Comparison of ENCODE assay signal across 9 mouse cellular contexts in the genomic region with DNA sequence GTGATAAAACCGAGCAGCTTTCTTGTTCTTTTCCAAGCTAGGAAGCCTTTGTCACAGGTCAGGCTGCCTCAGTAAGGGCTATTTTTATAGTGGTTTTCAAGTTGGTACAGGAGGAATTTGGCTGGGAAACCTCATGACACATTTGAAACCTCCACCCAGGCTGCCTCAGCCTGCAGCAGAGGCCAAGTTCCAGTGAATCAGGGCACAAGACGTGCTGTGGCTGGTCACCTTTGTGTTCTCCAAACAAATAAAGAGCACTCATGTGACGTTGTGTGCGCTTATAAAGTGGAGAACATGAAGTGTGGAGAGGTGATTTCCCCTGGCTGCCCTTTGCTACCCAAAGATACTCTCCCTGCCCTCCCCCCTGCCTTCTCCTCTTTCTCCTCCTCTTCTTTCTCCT. TPM values are rescaled to one million over a fixed set of nuclear protein-coding genes. Genes with fewer than 3 reads are reported as not detected.
A peak's percentile ranks its signal among the peaks of the same experiment; 100 is the strongest.
DNase-seq lines count a peak whose midpoint lies in the region; ATAC-seq and TF ChIP-seq lines count a peak whose summit lies in the region.
"Had no signal": no experiment of that assay in that cellular context is flagged by ENCODE, and none has a peak within 500 bp of the region (broad histone marks: within the 10 kb centered on the region; RNA-seq: fewer than 3 reads in every experiment).

No protein-coding gene starts in this region.

- no peak for DNase-seq in spleen, adult 2 months (ENCODE audit: low read depth in 1 of 2, low spot score in 2 of 2)
- no peak for DNase-seq in spleen, adult 12 weeks (ENCODE audit: low spot score)
- DNase-seq in embryonic facial prominence, embryonic 10.5 days (ENCODE audit: low spot score) = no peak
- peak; percentile 63 for DNase-seq in heart, postnatal 25 days (ENCODE audit: low spot score)
- peak; percentile 48 to 81 for DNase-seq in lung, postnatal 4 days
- no peak for DNase-seq in neural tube, embryonic 10.5 days (ENCODE audit: extremely low spot score, low spot score)

- H3K27ac ChIP-seq in spleen, adult 2 months (ENCODE audit: insufficient read depth, low read length) = peak overlapping the region; percentile 42
- peak overlapping the region; percentile 70 for H3K27ac ChIP-seq in embryonic facial prominence, embryonic 10.5 days (replicated peaks)
- H3K27ac ChIP-seq in midbrain, embryonic 16.5 days (ENCODE audit: low read length) = no peak overlapping the region
- H3K27ac ChIP-seq: limb, embryonic 12.5 days had no signal

- TF ChIP-seq POLR2A in spleen, adult 2 months (IDR thresholded peaks at IDR 0.05; ENCODE audit: low read depth, low read length) = no peak

- no peak overlapping the region for H3K4me2 ChIP-seq in midbrain, embryonic 16.5 days (ENCODE audit: low read length)
- H3K4me2 ChIP-seq: limb, embryonic 12.5 days had no signal

- no peaks in the 10 kb centered on the region for H3K36me3 ChIP-seq in spleen, adult 2 months (ENCODE audit: control insufficient read depth, insufficient read depth, low read length)
- H3K36me3 ChIP-seq in embryonic facial prominence, embryonic 10.5 days (replicated peaks) = no peaks in the 10 kb centered on the region
- no peaks in the 10 kb centered on the region for H3K36me3 ChIP-seq in midbrain, embryonic 16.5 days (ENCODE audit: control insufficient read depth, insufficient read depth, low read length)
- H3K36me3 ChIP-seq: limb, embryonic 12.5 days had no signal

- intact Hi-C loops in heart, postnatal 25 days (cut with DNase I) = no loop called here

- TF ChIP-seq CTCF in spleen, adult 2 months (IDR thresholded peaks at IDR 0.05; ENCODE audit: extremely low read depth, insufficient read depth, insufficient read length, insufficient replicate concordance) = no peak

- no peak overlapping the region for H3K9ac ChIP-seq in midbrain, embryonic 16.5 days (ENCODE audit: low read depth, low read length)
- H3K9ac ChIP-seq: limb, embryonic 12.5 days had no signal

- H3K9me3 ChIP-seq in embryonic facial prominence, embryonic 10.5 days = no peaks in the 10 kb centered on the region
- no peaks in the 10 kb centered on the region for H3K9me3 ChIP-seq in midbrain, embryonic 16.5 days (replicated peaks; ENCODE audit: control insufficient read depth, low read length, poor library complexity, severe bottlenecking)
- H3K9me3 ChIP-seq: limb, embryonic 12.5 days had no signal

- WGBS in spleen, adult 2 months = 38% methylated on average over 4 of the region's 4 CpGs
- WGBS in embryonic facial prominence, embryonic 10.5 days = 35% methylated on average over 4 of the region's 4 CpGs
- WGBS in midbrain, embryonic 16.5 days = 42% methylated on average over 4 of the region's 4 CpGs

- H3K4me1 ChIP-seq in spleen, adult 2 months (ENCODE audit: control insufficient read depth, insufficient read depth, insufficient read length) = peaks cover 8% of the 10 kb centered on the region
- H3K4me1 ChIP-seq in embryonic facial prominence, embryonic 10.5 days = peaks cover 23% of the 10 kb centered on the region
- H3K4me1 ChIP-seq in midbrain, embryonic 16.5 days (ENCODE audit: control insufficient read depth, insufficient read depth, low read length) = peaks cover 4% of the 10 kb centered on the region; the same call in 1 of the 2 replicates

- H3K4me3 ChIP-seq in spleen, adult 2 months (ENCODE audit: extremely low read depth, insufficient read depth, insufficient read length) = no peak overlapping the region
- H3K4me3 ChIP-seq in embryonic facial prominence, embryonic 10.5 days = no peak overlapping the region
- no peak overlapping the region for H3K4me3 ChIP-seq in midbrain, embryonic 16.5 days (ENCODE audit: low read depth, low read length)
- H3K4me3 ChIP-seq: limb, embryonic 12.5 days had no signal

- no peak for ATAC-seq in midbrain, embryonic 16.5 days
- no peak for ATAC-seq in megakaryocyte progenitor cell, adult 5-6 weeks (replicated peaks; ENCODE audit: poor library complexity)

- no peaks in the 10 kb centered on the region for H3K27me3 ChIP-seq in spleen, adult 2 months (ENCODE audit: control insufficient read depth, insufficient read depth, low read length)
- no peaks in the 10 kb centered on the region for H3K27me3 ChIP-seq in embryonic facial prominence, embryonic 10.5 days (replicated peaks; ENCODE audit: low read depth, poor library complexity, severe bottlenecking)
- H3K27me3 ChIP-seq in midbrain, embryonic 16.5 days (ENCODE audit: control insufficient read depth, insufficient read depth, low read depth, low read length) = no peaks in the 10 kb centered on the region
- H3K27me3 ChIP-seq: limb, embryonic 12.5 days had no signal

RNA-seq across cellular contexts. Expression of a gene that starts 8.9 kb away (rescaled TPM):
- 32.6 and 44.6 TPM in 2 replicates for polyA plus RNA-seq in spleen, adult 2 months (2012; rRNA removed)
- 19.3 and 21.8 TPM in 2 replicates for polyA plus RNA-seq in embryonic facial prominence, embryonic 10.5 days (2016; fragmentation: Nextera tagmentation; extraction: Ambion mirVana)
- total RNA-seq in heart, postnatal 25 days (2021) = 10 to 100 TPM; 35.9 to 41.0 TPM
- polyA plus RNA-seq in midbrain, embryonic 16.5 days (2015; fragmentation: Nextera tagmentation; extraction: Ambion mirVana) = 16.0 and 19.3 TPM in 2 replicates
- 46.1 and 59.4 TPM in 2 replicates for total RNA-seq in megakaryocyte progenitor cell, adult 5-6 weeks (2015)
- total RNA-seq in megakaryocyte progenitor cell, adult 5-6 weeks (2017) = 36.5 and 48.0 TPM in 2 replicates

Comparison
In these comparisons a context has a peak if more than half of its experiments do, and no peak if none do; other contexts are left out.
1. DNase-seq: peak in heart, postnatal 25 days (single experiment) and lung, postnatal 4 days (2 of 2); none in spleen, adult 2 months (0 of 2), spleen, adult 12 weeks (single experiment), embryonic facial prominence, embryonic 10.5 days (single experiment) and neural tube, embryonic 10.5 days (single experiment).